Mouse (Mus musculus) cerebellum, adult 9-10 months (tissue): ENCODE measurements around the gene Rnf19b.

Source experiments
- DNase-seq: peaks from one replicate; pipeline ENCODE4 v3.0.0; 2022

Gene Rnf19b

DNA sequence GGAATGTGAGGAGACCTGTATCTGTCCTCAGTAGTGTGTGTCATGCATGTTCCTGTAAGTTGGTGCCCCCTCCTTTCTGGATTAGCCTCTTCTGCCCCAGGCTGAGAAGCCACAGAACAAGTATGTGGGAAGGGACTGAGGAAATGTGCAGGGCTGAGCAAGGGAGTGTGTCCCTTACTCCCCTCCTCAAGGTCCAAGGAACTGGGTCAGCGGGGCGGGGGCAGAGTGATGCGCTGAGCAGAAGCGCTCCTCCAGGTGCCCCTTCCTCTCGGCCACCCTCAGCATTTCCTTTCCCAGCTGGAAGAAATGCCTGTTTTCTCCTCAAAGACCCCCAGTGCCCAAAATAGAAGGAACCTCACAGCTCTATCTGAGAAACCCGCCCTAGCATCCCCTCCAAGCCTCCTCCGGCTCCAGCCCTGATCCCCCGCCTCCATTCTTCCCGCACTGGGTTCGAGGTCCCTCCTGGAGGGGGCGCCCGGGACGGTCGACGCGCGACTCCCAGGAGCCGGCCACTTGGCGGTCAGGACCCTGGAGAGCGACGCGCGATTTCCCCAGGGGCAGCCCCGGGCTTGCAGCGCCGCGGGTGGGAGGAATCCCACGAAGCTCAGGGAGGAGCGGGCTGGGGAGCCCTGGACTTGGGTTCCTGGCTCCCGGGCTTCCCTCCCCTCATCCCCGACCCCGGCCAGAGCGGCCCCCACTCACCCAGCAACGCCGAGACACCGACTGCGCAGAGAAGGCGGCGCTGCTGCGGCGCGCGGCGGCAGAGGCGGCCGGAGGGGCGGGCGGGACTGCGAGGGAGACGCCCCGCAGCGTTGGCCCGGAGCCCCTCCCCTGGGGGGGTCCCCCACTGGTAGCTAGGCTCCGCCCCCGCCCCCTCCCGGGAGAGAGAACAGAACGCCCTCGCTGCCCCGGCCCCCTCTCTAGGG is 62.7 kb downstream of the Rnf19b start:
- no peak for DNase-seq

DNA sequence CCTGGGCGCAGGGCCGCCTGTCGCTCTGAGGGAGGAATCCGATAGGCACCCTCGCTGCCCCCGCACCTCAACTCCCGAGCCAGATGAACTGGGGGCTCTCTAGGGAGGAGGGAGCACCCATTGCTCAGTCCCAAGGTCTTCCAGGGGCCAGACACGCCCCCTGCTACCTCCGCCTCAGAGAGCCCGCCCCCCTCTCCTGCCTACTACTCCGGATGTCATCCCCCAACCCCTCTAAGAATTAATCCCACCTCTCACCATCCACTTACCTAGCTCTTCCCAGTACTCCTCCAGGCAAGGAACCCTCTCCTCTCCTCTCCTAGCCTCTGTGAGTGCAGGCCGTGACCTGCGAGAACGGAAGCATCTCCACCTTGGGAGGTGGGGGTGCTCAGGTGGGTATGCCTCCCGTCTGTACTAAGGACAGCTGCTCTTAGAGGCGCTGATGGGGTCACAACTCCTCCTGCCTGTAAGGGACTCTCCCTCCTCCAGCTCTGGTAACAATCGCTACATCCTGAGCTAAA is 63.6 kb downstream of the Rnf19b start, which contains the start of gene Hpca:
TSS of gene Hpca (minus strand) at position 468 of the 518 bp plus-strand sequence.
- DNase-seq: no peak

DNA sequence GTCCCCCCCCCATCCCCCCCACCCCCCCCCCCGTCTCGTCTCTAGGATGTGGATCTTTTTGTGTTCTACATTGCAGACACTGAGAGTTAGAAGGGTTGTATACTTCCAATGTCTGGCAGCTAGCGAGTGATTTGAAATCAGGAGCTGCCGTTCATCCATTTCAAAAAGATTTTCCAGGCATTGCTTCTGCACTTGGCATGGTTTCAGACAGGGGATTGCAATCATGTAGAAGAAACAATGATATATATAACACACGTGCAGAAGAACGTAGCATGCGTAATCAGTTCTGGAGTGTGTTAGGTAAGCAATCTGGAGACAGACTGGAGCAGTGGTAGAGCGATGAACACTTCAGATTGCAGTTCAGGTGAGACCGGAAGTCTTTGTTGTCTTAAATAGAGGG is 64.0 kb downstream of the Rnf19b start:
- DNase-seq: no peak

DNA sequence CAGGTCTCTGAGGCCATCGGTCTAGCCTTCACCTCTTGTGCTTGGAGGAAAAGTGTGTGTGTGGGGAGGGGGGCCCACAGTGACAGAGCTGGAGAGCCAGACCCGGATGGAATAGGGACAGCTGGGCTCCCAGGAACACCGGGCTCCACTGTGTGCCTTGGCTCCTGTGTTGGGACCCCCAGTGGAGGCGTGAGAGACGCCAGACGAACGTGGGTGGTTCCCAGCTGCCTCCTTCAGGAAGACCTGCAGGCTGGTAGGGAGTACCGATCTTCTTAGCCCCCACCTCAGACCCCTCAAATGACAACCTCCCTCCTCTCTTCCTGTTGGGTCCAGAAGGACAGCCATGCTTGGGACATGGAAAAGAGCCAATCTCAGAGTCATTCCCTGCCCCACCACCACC is 64.6 kb downstream of the Rnf19b start:
- no peak for DNase-seq

DNA sequence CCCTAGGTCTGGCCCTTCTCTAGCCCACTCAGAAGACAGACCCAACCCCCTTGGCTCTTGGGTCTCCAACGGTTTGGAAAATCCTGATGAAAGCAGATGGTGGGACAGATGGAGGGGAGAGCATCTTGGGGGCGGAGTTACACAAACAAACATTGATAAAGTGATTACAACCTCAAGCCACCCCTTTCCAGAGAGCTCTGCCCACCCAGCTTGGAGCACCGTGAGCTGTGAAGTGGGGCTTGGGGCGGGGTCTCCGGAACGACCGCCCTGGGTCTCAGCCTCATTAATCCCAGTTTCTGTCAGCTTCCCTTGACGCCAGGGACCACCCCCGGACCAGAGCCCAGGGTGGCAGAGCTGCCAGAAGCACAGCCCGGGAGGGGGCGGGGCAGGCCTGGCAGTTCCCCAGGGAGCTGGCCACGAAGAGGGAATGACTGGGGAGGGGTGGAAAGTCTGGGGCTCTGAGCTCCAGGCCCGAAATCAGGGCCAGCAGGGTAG is 66.6 kb downstream of the Rnf19b start:
- DNase-seq: no peak

DNA sequence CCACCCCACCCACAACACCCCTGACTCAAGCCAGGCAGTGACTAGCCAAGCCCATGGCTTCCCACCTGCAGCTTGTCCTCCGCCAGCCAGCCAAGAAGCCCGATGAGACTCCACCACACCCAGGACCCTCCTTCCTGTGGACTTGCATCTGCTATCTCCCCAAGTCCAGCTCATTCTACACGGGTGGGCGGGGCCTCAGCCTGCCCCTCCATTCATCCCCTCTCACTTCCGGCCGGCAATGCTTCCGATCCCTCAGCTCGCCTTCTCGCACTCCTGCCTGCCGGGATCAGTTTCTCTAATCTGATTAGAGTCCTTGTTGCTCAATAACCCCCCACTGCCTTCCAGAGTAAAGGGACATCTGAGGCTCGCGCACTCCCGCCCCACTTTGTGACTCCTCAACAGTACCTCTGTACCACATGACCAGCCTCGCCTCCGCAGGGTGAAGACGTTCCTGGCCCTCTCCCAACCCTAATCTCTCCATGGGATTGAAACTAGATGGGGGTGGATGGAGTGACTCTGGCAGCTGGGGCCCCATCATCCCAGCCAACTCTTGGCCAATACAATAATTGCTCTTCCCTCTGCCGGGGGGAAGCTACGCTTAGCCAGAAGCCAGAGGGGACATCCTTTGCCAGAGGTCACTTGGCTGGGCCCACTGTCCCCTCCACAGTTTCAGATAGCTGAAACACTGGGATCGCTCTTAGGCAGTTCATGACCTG is 67.8 kb downstream of the Rnf19b start:
- no peak for DNase-seq

DNA sequence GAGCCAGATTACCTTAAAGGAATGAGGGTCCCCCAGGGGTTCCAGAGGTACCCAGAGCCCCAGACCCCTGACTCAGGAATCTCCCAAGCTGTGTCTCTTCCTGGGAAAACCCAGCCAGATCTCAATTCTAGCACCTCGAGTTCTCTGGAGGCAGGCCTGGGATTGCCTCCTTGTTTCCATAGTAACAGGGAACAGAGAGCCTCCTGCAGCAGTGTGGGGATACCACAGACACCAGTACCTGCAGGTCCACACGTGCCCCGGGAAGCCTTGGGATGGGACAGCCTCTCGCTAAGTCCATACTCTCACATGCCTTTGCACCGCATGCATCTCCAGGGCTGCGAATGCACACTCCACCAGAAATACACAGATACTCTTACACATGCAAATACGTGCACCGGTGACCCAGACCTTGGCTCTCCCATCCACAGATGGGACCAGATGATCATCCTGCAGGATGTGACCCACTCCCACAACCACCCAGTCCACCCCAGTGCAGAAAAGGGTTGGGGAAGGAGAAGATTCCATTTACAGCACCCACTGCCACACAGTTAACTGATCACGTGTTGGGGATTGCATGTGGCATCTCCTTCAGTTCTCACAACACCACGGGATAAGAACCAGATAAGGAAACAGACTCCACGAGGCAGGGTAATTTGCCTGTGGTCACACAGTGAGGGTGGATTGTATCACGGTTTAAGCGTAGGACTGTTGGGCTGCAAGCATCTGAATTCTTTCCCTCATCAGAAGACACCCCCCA is 70.7 kb downstream of the Rnf19b start:
- no peak for DNase-seq

DNA sequence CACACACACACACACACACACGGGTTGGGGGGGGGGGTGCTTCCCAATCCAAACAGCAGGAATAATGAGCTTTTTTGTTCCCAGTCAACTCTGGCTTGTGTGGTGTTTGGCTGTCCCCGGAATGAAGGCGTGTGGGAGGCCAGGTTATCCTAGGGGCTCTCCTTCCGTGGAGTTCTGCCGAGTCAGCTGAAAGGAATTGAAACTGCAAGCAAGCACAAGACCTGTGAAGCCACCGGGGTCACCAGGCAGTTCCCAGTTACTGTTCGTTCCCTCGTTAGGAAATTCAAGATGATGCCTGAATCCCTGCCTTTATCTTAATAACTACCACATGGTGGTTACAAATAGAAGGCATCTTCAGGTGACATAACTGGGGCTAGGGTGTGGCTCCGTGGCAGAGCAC is 71.3 kb downstream of the Rnf19b start:
- DNase-seq: no peak

DNA sequence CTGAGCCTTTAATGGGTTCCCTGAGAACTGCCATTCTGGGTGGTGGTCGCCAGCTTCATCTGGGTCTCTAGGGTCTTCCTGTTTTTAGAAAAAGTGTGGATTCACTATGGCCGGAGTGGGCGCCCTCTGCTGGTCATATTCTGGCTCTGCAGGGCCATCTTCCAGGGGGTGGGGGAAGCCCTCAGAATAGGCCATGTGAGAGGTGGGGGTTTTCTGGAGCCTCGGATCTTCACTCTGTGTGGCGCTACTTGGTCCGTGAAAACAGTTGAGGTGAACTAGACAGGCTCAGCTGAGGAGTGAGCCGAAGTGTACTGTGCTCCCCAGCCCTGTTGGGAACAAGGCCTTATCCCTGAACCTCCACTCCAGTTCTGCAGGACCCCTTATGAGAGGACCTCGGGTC is 72.1 kb downstream of the Rnf19b start:
- DNase-seq: peak; percentile 69

DNA sequence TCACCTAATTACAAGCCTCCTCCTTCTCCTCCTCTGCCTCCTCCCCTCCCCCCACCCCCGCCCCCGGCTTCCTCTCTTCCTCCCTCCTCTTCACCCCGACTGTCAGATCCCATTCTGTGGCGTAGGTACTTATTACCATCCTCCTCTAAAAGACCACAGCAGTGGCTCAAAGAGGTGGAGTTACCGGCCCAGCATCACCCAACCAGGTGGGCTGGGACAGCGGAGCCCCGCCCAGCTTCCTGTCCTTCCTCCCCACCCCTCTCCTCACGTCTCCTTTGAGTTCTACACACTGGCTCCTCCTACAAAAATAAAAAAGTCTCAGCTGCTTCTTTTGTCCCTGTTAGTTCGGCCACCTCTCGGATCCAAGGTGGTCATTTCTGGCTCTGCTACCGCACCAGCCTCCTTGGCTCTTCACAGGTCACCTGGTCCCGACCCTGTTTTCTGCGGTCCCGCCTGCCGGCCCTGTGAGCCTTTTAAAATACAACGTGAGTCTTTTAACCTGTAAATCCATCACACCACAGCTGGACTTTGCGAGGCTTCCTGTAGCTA is 72.8 kb downstream of the Rnf19b start:
- no peak for DNase-seq

DNA sequence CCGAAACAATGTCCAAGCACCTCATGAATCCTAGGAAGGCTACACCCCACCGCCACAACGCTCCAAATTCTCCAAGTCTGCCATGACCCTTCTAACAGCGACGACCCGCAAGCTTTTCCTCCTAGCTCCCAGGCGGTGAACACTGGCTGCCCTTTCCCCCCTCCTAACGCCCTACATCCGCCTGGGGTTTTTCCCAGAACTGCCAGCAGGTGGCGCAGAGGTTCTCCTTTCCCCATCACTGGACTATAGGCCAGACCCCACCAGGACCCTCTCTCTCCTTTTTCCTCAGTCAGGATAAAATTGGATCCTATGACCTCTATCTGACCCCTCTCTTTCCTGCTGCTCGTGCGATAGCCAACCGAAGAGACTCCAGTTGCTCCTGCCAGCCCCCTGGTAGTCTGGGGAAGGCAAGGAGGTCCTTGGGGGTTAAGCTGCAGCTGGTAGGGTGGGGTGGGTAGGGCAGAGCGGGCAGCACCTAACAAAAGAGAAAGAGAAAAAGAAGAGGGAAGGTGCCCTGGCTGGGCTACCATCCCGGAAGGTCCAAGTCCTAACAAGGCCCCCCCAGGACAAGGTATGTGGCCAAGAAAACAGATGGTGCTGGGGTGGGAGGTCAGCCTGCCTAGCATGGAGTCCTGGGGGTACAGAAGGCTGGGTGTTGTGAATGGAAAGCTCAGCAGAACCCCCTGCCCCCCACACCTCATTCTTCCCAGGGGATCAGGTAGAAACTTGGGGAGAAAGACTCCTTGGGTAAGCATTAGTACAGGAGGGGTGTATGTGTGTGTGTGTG is 76.9 kb downstream of the Rnf19b start:
- DNase-seq: peak; percentile 93
